Mouse (Mus musculus) embryonic facial prominence, embryonic 10.5 days (tissue): Measurements from ENCODE around the gene Tex19.1. TPM values are rescaled to one million over a fixed set of nuclear protein-coding genes. Genes with fewer than 3 reads are reported as not detected.
"Not testable (repeated sequence)": the region's sequence is repeated elsewhere in the genome, so short reads cannot be mapped to it uniquely, and the experiment has no call there.

Experiments used
- DNase-seq: peaks from one replicate; pipeline ENCODE4 v3.0.0-alpha.2; 2017; ENCODE audit warnings: low spot score
- H3K27ac ChIP-seq: fragments of 300-500 bp; sonication (generic); replicated peaks from 2 replicates; pipeline ENCODE4 v1.5.1; 2016; ENCODE audit warnings: mild to moderate bottlenecking
- H3K27me3 ChIP-seq: fragments of 300-500 bp; sonication (generic); replicated peaks from 2 replicates; pipeline ENCODE4 v1.6.1; 2016; ENCODE audit warnings: low read depth, mild to moderate bottlenecking; ENCODE audit not compliant: poor library complexity, severe bottlenecking
- H3K36me3 ChIP-seq: fragments of 300-500 bp; sonication (generic); replicated peaks from 2 replicates; pipeline ENCODE4 v1.6.1; 2016; ENCODE audit warnings: mild to moderate bottlenecking, moderate library complexity
- H3K4me1 ChIP-seq: fragments of 300-500 bp; sonication (generic); 2 replicates; pipeline ENCODE4 v1.6.1; 2016
- H3K4me3 ChIP-seq: fragments of 300-500 bp; sonication (generic); 2 replicates; pipeline ENCODE4 v1.5.1; 2016; ENCODE audit warnings: mild to moderate bottlenecking, moderate library complexity
- H3K9me3 ChIP-seq: fragments of 300-500 bp; sonication (generic); 2 replicates; pipeline ENCODE4 v1.6.1; 2016; ENCODE audit warnings: mild to moderate bottlenecking
- WGBS: fragments of 180-500 bp; shearing (Covaris S2); methylation state at CpG from one replicate; pipeline ENCODE4 v1.1.7; 2016; 5-methylcytosine and 5-hydroxymethylcytosine counted together
- polyA plus RNA-seq: library from polyadenylated mRNA; unstranded; fragments of >200 nt; fragmentation: Nextera tagmentation; extraction: Ambion mirVana; gene quantifications from 2 replicates; pipeline ENCODE4 v1.2.1, GENCODE M21; 2016

The Tex19.1 gene
- polyA plus RNA-seq, result 0.11 TPM in 1 of 2 replicates, not detected in the other

GRCm38 (mm10) chr11:121145865-121146264 is at the start of gene Tex19.1:
TSS of gene Tex19.1 (plus strand) at chr11:121146143.
- WGBS, result 90% methylated on average over 22 of the region's 22 CpGs
- Histone ChIP-seq H3K4me1 (no peaks in the 10 kb centered on the region), H3K27ac (no peak within 1 kb of the TSS), H3K36me3 (no peaks in the 10 kb centered on the region), H3K4me3 (no peak within 1 kb of the TSS), H3K9me3 (no peaks in the 10 kb centered on the region), H3K27me3 (no peaks in the 10 kb centered on the region)
- peak; percentile 17 for DNase-seq

DNA sequence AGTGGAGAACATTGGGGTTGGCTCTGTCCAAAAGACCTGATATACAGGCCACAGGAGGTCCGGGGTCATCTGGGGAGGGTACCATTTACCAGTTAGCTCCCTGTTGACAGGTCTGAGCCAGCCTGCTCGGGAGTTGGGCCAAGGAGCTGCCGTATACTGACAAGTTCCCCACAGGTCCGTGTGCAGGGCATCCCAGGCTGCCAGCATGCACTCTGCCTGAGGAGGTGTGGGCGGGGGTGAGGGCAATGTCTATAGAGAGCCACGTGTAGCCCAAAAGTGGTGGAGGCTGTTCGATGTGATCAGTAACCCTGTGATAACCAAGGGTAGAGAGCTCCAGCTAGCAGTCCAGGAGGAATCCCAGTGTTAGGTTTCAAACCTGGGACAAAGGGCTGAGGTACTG is 46.2 kb upstream of the Tex19.1 start:
- Histone ChIP-seq H3K4me1 (peaks cover 3% of the 10 kb centered on the region; the same call in 1 of the 2 replicates), H3K27ac (no peak overlapping the region), H3K36me3 (no peaks in the 10 kb centered on the region), H3K27me3 (no peaks in the 10 kb centered on the region), H3K4me3 (no peak overlapping the region), H3K9me3 (no peaks in the 10 kb centered on the region)
- WGBS, result 76% methylated on average over 7 of the region's 7 CpGs
- no peak for DNase-seq

GRCm38 (mm10) chr11:121100692-121101091 is 45.3 kb upstream of the Tex19.1 start:
- H3K4me3 ChIP-seq, result no peak overlapping the region
- H3K36me3 ChIP-seq, result no peaks in the 10 kb centered on the region
- DNase-seq, result no peak
- no peaks in the 10 kb centered on the region for H3K9me3 ChIP-seq
- H3K27me3 ChIP-seq, result no peaks in the 10 kb centered on the region
- H3K4me1 ChIP-seq, result peaks cover 3% of the 10 kb centered on the region; the same call in 1 of the 2 replicates
- no peak overlapping the region for H3K27ac ChIP-seq
- WGBS, result 71% methylated on average over 7 of the region's 7 CpGs

DNA sequence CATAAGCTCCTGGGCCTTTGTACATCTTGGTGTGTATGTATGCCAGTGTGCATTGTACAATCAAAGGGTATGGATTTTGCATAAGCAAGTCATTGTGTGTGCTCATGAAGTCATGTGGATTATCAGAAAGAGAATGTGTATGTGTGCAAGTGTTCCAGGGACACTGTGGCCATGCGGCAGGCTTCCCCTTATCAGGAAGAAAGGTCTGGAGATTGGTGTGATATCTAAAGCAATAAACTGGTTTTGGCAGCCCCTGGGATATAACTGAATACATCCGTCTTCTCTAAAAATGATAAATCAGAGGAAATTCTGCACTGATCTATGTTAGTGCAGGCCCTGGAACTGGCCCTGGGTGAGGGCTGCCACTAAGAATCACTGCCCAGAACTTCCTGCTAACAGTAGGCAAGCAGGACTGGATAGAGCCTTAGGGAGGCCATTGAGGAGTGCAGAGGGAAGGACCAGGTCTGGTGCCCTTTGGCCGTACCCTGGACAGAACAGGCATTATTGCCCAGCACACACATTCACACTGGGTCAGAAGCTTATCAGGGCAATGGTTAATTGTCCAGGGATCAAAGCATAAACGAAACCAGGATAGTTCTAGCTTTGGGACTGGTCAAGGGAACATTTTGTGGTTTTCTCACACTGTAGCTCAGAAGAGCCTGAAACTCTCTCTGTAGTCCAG is 44.7 kb upstream of the Tex19.1 start:
- no peak for DNase-seq
- H3K9me3 ChIP-seq, result no peaks in the 10 kb centered on the region
- no peak overlapping the region for H3K27ac ChIP-seq
- peaks cover 3% of the 10 kb centered on the region; the same call in 1 of the 2 replicates for H3K4me1 ChIP-seq
- no peaks in the 10 kb centered on the region for H3K36me3 ChIP-seq
- H3K27me3 ChIP-seq, result no peaks in the 10 kb centered on the region
- 89% methylated on average over 4 of the region's 4 CpGs for WGBS
- no peak overlapping the region for H3K4me3 ChIP-seq

GRCm38 (mm10) chr11:121107242-121107641 is 38.7 kb upstream of the Tex19.1 start:
- not testable (repeated sequence) for H3K4me3 ChIP-seq, H3K4me1 ChIP-seq, H3K36me3 ChIP-seq, H3K27ac ChIP-seq, H3K9me3 ChIP-seq, DNase-seq, H3K27me3 ChIP-seq
- WGBS, result 71% methylated on average over 1 of the region's 1 CpGs

DNA sequence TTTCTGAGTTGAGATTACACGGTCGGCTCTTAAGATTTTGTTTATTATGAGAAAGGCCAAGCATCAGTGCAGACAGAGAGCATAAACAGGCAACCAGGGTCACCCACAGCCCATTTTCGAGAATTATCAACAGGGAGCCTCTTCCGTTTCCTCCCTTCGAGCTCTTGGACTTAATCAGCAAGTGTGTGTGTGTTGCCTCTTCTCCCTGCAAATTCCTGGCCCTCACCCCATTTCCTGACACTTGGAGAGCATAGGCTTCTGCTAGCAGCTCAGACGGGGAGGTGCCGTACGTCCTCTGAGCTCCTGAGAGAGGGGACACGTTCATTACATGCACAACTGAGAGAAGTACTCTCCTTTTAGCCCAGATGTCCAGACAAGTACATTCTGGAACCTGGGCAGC is 37.9 kb upstream of the Tex19.1 start:
- no peak for DNase-seq
- Histone ChIP-seq H3K9me3 (no peaks in the 10 kb centered on the region), H3K4me1 (peaks cover 8% of the 10 kb centered on the region; the same call in 1 of the 2 replicates), H3K36me3 (no peaks in the 10 kb centered on the region), H3K4me3 (no peak overlapping the region), H3K27me3 (no peaks in the 10 kb centered on the region), H3K27ac (no peak overlapping the region)
- 73% methylated on average over 9 of the region's 9 CpGs for WGBS

DNA sequence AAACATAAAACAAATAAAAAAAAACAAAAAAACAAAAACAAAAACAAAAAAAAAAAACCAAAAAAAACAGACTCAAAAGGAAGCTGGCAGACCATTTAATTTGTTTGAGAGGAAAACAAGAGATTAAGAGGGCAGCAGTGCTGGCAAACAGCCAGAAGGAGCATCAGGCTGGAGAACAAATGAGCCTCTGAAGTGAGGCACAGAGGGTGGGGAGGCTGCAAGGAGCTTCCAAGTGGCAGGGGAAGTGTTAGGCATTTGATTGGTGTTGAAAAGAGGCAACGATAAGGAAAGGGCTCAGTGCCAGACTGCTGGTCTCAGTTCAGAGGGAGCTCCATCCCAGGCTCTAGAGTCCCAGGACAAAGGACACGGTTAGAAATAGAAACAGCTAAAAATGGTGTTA is 36.0 kb upstream of the Tex19.1 start:
- H3K27ac ChIP-seq, result no peak overlapping the region
- no peaks in the 10 kb centered on the region for H3K9me3 ChIP-seq
- DNase-seq, result no peak
- WGBS, result 28% methylated on average over 2 of the region's 2 CpGs
- H3K4me3 ChIP-seq, result no peak overlapping the region
- H3K36me3 ChIP-seq, result no peaks in the 10 kb centered on the region
- no peaks in the 10 kb centered on the region for H3K27me3 ChIP-seq
- peaks cover 8% of the 10 kb centered on the region; the same call in 1 of the 2 replicates for H3K4me1 ChIP-seq

DNA sequence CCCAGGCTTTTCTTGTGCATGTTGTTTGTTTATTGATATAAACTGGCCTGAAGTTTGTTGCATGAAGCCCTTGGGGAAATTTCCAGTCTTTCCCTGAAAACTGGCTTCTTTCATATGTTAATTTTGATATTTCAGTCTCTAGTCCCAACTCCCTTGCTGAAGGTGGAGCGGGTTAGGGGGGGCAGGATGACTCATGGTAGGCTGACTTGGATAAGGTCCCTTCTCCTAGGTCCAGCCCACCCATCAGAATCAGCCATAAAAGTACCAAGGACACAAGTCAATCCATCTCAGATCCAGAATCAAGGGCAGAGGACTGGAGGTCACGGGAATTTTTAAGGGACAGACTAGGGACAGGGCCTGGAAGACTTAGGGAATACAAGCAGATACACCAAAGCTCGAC is 34.9 kb upstream of the Tex19.1 start:
- 84% methylated on average over 3 of the region's 3 CpGs for WGBS

GRCm38 (mm10) chr11:121111601-121112000 is 34.3 kb upstream of the Tex19.1 start:
- DNase-seq, result no peak
- Histone ChIP-seq H3K9me3 (no peaks in the 10 kb centered on the region), H3K4me1 (peaks cover 8% of the 10 kb centered on the region; the same call in 1 of the 2 replicates), H3K27ac (no peak overlapping the region), H3K4me3 (no peak overlapping the region), H3K36me3 (no peaks in the 10 kb centered on the region), H3K27me3 (no peaks in the 10 kb centered on the region)
- WGBS, result 77% methylated on average over 1 of the region's 1 CpGs

More for the DNA sequence above, 34.9 kb upstream of the Tex19.1 start:
- H3K9me3 ChIP-seq, result no peaks in the 10 kb centered on the region
- H3K4me1 ChIP-seq, result peaks cover 8% of the 10 kb centered on the region; the same call in 1 of the 2 replicates
- H3K27ac ChIP-seq, result no peak overlapping the region
- H3K27me3 ChIP-seq, result no peaks in the 10 kb centered on the region
- H3K4me3 ChIP-seq, result no peak overlapping the region
- DNase-seq, result no peak
- H3K36me3 ChIP-seq, result no peaks in the 10 kb centered on the region

DNA sequence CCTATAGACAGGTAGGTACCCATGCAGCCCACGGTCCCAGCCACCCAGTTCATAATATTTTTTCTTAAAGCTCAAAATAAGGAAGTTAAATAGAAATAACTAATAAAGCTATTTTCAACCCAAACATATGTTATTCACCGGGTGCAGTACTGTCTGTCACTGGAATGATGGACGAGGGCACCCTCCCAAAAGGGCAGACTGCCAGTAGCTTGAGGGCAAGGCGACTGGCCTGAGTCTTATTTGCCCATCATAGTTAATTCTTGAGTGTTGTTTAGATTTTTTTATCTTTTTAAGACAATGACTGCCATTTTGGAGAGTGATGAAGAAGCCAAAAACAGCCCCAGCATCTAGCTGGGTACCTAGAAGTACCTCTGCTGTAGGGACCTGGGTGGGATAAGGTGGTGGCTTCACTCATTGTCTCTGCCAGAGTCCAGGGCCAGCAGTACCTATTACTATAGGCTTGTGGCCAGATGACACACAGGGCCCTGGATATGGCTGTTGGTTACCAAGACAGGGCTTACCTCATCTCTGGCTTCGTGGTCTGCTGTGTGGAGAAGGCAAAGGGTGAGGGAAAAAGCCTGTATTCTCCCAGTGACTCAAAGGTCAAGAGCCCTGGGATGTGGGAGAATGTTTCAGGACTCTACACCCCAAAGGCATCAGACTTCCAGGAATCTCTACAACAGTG is 33.7 kb upstream of the Tex19.1 start:
- Histone ChIP-seq H3K9me3 (no peaks in the 10 kb centered on the region), H3K4me1 (peaks cover 8% of the 10 kb centered on the region; the same call in 1 of the 2 replicates)
- 86% methylated on average over 5 of the region's 5 CpGs for WGBS

DNA sequence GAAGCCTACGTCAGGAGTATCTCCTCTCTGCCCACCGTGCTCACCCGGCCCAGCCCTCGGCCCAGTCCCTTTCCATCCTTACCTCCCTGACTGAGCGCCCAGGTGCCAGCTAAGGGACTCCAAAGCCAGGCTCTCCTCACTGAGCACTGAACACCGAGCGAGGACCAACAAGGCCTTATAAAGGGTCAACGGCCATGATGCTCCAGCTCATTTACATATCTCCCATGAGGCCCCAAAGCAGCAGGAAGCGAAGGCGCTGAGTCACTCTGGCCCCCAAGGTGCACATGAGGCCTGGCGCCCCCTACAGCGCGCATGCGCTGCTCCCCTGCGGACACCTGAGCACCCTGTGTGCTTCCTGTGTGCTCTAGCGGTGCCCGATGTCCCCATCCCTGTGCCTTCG is 27.8 kb upstream of the Tex19.1 start:
- DNase-seq, result no peak
- Histone ChIP-seq H3K27me3 (no peaks in the 10 kb centered on the region), H3K4me1 (no peaks in the 10 kb centered on the region; the same call in 1 of the 2 replicates), H3K36me3 (no peaks in the 10 kb centered on the region), H3K27ac (no peak overlapping the region), H3K4me3 (no peak overlapping the region), H3K9me3 (no peaks in the 10 kb centered on the region)
- 92% methylated on average over 18 of the region's 18 CpGs for WGBS

More for the DNA sequence above, 33.7 kb upstream of the Tex19.1 start:
- no peak for DNase-seq
- no peaks in the 10 kb centered on the region for H3K36me3 ChIP-seq
- no peak overlapping the region for H3K4me3 ChIP-seq
- no peaks in the 10 kb centered on the region for H3K27me3 ChIP-seq
- no peak overlapping the region for H3K27ac ChIP-seq

GRCm38 (mm10) chr11:121118577-121118976 is 27.4 kb upstream of the Tex19.1 start, which contains the start of gene Tex19.2:
TSS of gene Tex19.2 (minus strand) at chr11:121118677.
- H3K27ac ChIP-seq, result no peak within 1 kb of the TSS; the same call in 1 of the 2 replicates
- no peaks in the 10 kb centered on the region for H3K27me3 ChIP-seq
- no peak within 1 kb of the TSS for H3K4me3 ChIP-seq
- H3K9me3 ChIP-seq, result no peaks in the 10 kb centered on the region
- no peaks in the 10 kb centered on the region for H3K36me3 ChIP-seq
- DNase-seq, result no peak
- WGBS, result 72% methylated on average over 3 of the region's 3 CpGs
- no peaks in the 10 kb centered on the region; the same call in 1 of the 2 replicates for H3K4me1 ChIP-seq

DNA sequence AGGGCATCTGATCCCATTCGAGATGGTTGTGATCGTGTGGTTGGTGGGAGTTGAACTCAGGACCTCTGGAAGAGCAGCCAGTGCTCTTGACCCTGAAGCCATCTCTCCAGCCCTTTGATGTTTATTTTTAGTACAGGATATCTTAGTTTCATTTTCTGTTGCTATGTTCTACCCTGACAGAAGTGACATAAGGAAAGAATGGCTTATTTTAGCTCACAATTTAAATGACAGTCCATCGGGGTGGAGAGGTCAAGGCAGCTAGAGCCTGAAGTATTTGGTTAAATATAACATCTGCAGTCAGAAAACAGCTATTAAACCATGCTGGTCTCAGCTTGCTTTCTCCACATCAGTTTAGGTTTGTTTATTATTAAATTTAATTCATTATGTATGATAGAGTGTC is 24.8 kb upstream of the Tex19.1 start:
- 85% methylated on average over 3 of the region's 3 CpGs for WGBS
- Histone ChIP-seq H3K4me1 (no peaks in the 10 kb centered on the region; the same call in 1 of the 2 replicates), H3K27ac (no peak overlapping the region), H3K27me3 (no peaks in the 10 kb centered on the region), H3K4me3 (no peak overlapping the region), H3K9me3 (no peaks in the 10 kb centered on the region), H3K36me3 (no peaks in the 10 kb centered on the region)
- no peak for DNase-seq
